Mouse (Mus musculus) liver, embryonic 11.5 days (tissue): ENCODE data around the gene Hist1h2bf. TPM values are rescaled to one million over a fixed set of nuclear protein-coding genes. Genes with fewer than 3 reads are reported as not detected.
A peak's percentile ranks its signal among the peaks of the same experiment; 100 is the strongest.

ENCODE experiments used
- ATAC-seq: fragments of 200-750 bp; cut with Nextera tagmentation; replicated peaks from 2 replicates; pipeline ENCODE4 v1.8.0; 2017; ENCODE audit warnings: moderate number of reproducible peaks, mild to moderate bottlenecking, moderate TSS enrichment, moderate library complexity; ENCODE audit not compliant: low FRiP score
- DNase-seq: peaks from one replicate; pipeline ENCODE4 v3.0.0-alpha.2; 2017; ENCODE audit warnings: low spot score
- H3K27ac ChIP-seq: fragments of 300-500 bp; sonication (generic); 2 replicates; pipeline ENCODE4 v1.5.1; 2014; ENCODE audit warnings: mild to moderate bottlenecking, low read depth, low read length, control low read depth
- H3K27me3 ChIP-seq: fragments of 300-500 bp; sonication (generic); replicated peaks from 2 replicates; pipeline ENCODE4 v1.6.1; 2014; ENCODE audit warnings: low read length, mixed read lengths; ENCODE audit not compliant: control insufficient read depth, insufficient read depth
- H3K36me3 ChIP-seq: fragments of 300-500 bp; sonication (generic); 2 replicates; pipeline ENCODE4 v1.6.1; 2014; ENCODE audit warnings: mild to moderate bottlenecking, low read length, moderate library complexity, mixed read lengths; ENCODE audit not compliant: control insufficient read depth, insufficient read depth
- H3K4me1 ChIP-seq: fragments of 300-500 bp; sonication (generic); replicated peaks from 2 replicates; pipeline ENCODE4 v1.6.1; 2014; ENCODE audit warnings: low read length, mixed read lengths; ENCODE audit not compliant: control insufficient read depth, insufficient read depth
- H3K4me2 ChIP-seq: fragments of 300-500 bp; sonication (generic); 2 replicates; pipeline ENCODE4 v1.6.1; 2014; ENCODE audit warnings: mild to moderate bottlenecking, control low read depth, moderate library complexity
- H3K4me3 ChIP-seq: fragments of 300-500 bp; sonication (generic); 2 replicates; pipeline ENCODE4 v1.5.1; 2014; ENCODE audit warnings: low read depth, low read length, control low read depth
- H3K9ac ChIP-seq: fragments of 300-500 bp; sonication (generic); 2 replicates; pipeline ENCODE4 v1.6.1; 2014; ENCODE audit warnings: low read depth, low read length, control low read depth
- H3K9me3 ChIP-seq: fragments of 300-500 bp; sonication (generic); 2 replicates; pipeline ENCODE4 v1.6.1; 2016; ENCODE audit warnings: low read length, inconsistent platforms, mixed read lengths; ENCODE audit not compliant: control insufficient read depth
- WGBS: fragments of 180-500 bp; shearing (Covaris S2); extraction: QIAGEN DNeasy Blood & Tissue Kit; methylation state at CpG from one replicate; pipeline ENCODE4 v1.1.7; 2014; 5-methylcytosine and 5-hydroxymethylcytosine counted together
- polyA plus RNA-seq: library from polyadenylated mRNA; unstranded; fragments of >200 nt; fragmentation: Nextera tagmentation; extraction: Ambion mirVana; gene quantifications from 2 replicates; pipeline ENCODE4 v1.2.1, GENCODE M21; 2014

Gene Hist1h2bf
- polyA plus RNA-seq, 1 experiment from 2014 or later = 1.8 TPM

GRCm38 (mm10) chr13:23610393-23610792 is 36.4 kb upstream of the Hist1h2bf start:
- H3K9ac ChIP-seq = no peak overlapping the region
- no peak overlapping the region for H3K4me2 ChIP-seq
- ATAC-seq (no peak), DNase-seq (no peak)
- no peaks in the 10 kb centered on the region for H3K9me3 ChIP-seq
- no peak overlapping the region for H3K4me3 ChIP-seq
- WGBS = 61% methylated on average over 2 of the region's 2 CpGs
- H3K27me3 ChIP-seq = no peaks in the 10 kb centered on the region
- peaks cover 8% of the 10 kb centered on the region; the same call in 1 of the 2 replicates for H3K4me1 ChIP-seq
- 0 out of 2 replicates have a peak, but pooled peaks cover 3% of the 10 kb centered on the region for H3K36me3 ChIP-seq
- H3K27ac ChIP-seq = no peak overlapping the region

DNA sequence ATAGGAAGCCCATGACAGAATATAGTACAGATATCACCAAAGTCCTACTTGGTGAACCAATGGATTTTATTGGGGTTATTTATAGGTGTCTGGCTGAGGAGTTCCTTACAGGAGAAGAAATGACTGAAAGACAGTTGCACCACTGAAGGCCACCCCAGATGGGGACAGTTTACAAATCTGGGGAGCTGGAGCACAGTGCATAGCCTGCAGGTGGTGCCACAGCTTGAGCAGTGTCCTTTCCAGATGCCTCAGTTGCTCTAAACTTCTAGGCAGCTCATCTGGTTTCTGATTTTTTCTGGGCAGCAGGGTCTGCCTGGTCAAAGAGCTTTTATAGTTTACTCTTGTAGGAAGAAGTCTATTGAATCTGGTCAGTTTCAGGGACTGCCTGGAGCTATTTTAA is 35.8 kb upstream of the Hist1h2bf start:
- H3K4me2 ChIP-seq = no peak overlapping the region
- H3K27ac ChIP-seq = 0 out of 2 replicates have a peak overlapping the region, but pooled peaks have one; percentile 41
- H3K36me3 ChIP-seq = 0 out of 2 replicates have a peak, but pooled peaks cover 3% of the 10 kb centered on the region
- DNase-seq (no peak), ATAC-seq (no peak)
- H3K4me1 ChIP-seq = peaks cover 8% of the 10 kb centered on the region; the same call in 1 of the 2 replicates
- no peaks in the 10 kb centered on the region for H3K27me3 ChIP-seq
- no peaks in the 10 kb centered on the region for H3K9me3 ChIP-seq
- no peak overlapping the region for H3K4me3 ChIP-seq
- no peak overlapping the region for H3K9ac ChIP-seq

DNA sequence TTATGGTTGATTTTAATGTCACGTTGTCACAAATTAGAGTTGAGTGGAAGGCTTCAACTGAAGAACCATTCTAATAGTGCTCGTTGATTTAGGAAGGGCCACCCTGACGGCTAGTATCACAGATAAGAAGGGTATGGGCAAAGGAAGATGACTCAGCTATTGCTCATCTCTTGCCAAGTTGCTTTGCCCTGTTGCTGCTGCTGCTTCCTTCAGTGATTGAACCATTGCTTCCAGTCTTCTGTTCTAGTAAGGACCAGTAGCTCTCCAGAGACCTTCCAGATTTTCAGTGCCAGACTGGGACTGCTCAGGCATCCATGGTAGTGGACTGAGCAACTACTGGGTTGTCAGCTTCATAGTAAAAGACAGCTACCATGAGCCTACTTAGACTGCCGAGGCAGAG is 35.2 kb upstream of the Hist1h2bf start:
- peak; percentile 73 for ATAC-seq
- Histone ChIP-seq H3K4me2 (no peak overlapping the region), H3K36me3 (0 out of 2 replicates have a peak, but pooled peaks cover 3% of the 10 kb centered on the region), H3K27ac (no peak overlapping the region), H3K9ac (no peak overlapping the region), H3K4me3 (no peak overlapping the region), H3K27me3 (no peaks in the 10 kb centered on the region), H3K9me3 (no peaks in the 10 kb centered on the region), H3K4me1 (peaks cover 8% of the 10 kb centered on the region; the same call in 1 of the 2 replicates)
- no peak for DNase-seq
- WGBS = 49% methylated on average over 4 of the region's 4 CpGs

DNA sequence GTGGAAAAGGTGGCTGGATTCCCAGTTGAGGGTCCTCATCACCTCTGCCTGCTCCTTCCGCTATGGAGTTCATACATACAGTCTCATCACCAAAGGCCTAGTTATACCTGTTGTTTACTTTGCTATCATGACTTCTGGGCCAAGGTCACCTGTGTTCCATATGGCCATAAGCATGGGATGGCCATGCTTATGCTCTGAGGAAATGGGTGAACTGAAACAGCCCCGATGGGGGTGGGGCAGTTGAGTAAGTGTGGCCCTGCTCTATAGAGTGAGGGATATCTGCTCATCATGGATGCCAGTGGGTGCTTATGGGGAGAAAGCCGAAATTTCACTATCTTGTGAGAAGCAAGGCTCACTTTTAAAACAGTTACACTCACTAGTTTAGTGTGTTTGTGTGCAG is 31.1 kb upstream of the Hist1h2bf start:
- no peak overlapping the region for H3K9ac ChIP-seq
- no peak for DNase-seq
- H3K27ac ChIP-seq = no peak overlapping the region
- H3K27me3 ChIP-seq = no peaks in the 10 kb centered on the region
- H3K4me3 ChIP-seq = no peak overlapping the region
- H3K4me2 ChIP-seq = no peak overlapping the region
- no peak for ATAC-seq
- WGBS = 83% methylated on average over 3 of the region's 3 CpGs
- H3K36me3 ChIP-seq = no peaks in the 10 kb centered on the region
- peaks cover 7% of the 10 kb centered on the region; the same call in 1 of the 2 replicates for H3K4me1 ChIP-seq
- no peaks in the 10 kb centered on the region for H3K9me3 ChIP-seq

DNA sequence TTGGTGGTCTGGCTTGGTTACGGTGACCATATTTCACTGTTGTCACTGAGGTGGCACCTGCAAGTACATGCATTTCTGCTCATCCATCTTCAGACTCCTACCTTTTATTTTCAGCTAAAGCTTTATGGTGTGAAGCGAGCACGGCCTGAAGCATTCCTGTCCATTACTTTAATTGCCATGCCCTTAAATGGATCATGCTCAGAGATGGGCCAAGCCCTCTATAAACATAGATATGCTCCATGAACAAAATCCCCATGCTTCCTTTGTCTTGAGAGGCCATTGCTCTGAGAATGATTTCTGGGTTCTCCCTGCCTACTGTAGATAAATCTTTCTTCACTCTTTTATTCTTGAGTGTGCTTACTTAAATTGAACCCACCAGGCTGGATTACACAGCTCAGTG is 30.5 kb upstream of the Hist1h2bf start:
- 86% methylated on average over 3 of the region's 3 CpGs for WGBS
- H3K4me2 ChIP-seq = no peak overlapping the region
- no peak for DNase-seq
- no peaks in the 10 kb centered on the region for H3K27me3 ChIP-seq
- ATAC-seq = no peak
- no peaks in the 10 kb centered on the region for H3K9me3 ChIP-seq
- H3K4me1 ChIP-seq = peaks cover 2% of the 10 kb centered on the region; the same call in 1 of the 2 replicates
- H3K36me3 ChIP-seq = no peaks in the 10 kb centered on the region
- H3K4me3 ChIP-seq = no peak overlapping the region
- no peak overlapping the region for H3K27ac ChIP-seq
- H3K9ac ChIP-seq = no peak overlapping the region

DNA sequence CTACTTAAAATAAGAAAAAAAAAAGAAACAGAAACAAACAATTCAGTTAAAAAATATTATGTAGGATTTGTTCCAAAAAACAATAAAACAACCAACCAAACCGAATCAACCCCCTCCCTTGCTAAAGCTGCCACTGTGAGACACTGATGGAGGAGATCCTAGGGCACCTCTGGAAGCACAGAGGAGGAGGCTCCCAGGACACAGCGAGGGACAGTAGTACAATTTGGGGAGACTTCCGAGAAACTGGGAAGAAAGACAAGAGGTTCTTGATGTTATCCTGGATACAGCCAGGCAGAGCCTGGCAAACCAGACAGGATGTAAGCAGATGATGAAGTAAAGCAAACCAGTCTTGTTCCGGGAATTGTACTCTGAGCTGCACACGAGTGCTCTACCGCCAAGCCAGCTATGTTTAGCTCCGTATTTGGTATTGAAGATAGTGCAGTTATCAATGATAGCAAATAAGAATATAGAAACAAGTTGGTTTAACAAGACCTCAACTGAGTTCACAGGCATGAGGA is 29.2 kb upstream of the Hist1h2bf start:
- Histone ChIP-seq H3K4me2 (no peak overlapping the region), H3K27me3 (no peaks in the 10 kb centered on the region), H3K36me3 (no peaks in the 10 kb centered on the region), H3K4me1 (no peaks in the 10 kb centered on the region), H3K9me3 (no peaks in the 10 kb centered on the region), H3K4me3 (no peak overlapping the region), H3K27ac (no peak overlapping the region), H3K9ac (no peak overlapping the region)
- DNase-seq (no peak), ATAC-seq (no peak)
- WGBS = 69% methylated on average over 7 of the region's 7 CpGs

- no peaks in the 10 kb centered on the region for H3K27me3 ChIP-seq
- H3K9me3 ChIP-seq = no peaks in the 10 kb centered on the region
- no peak overlapping the region for H3K9ac ChIP-seq
- no peaks in the 10 kb centered on the region for H3K36me3 ChIP-seq
- 0 out of 2 replicates have a peak overlapping the region, but pooled peaks have one; percentile 4 for H3K4me2 ChIP-seq
- ATAC-seq (no peak; the same call in 1 of the 2 replicates), DNase-seq (peak; percentile 64)
- H3K4me3 ChIP-seq = no peak overlapping the region
- WGBS = 8% methylated on average over 9 of the region's 9 CpGs
- H3K27ac ChIP-seq = no peak overlapping the region
- H3K4me1 ChIP-seq = peaks cover 27% of the 10 kb centered on the region
These were observed 24.0 kb upstream of the Hist1h2bf start for GRCm38 (mm10) chr13:23597957-23598356.

- peak overlapping the region; percentile 44 for H3K9ac ChIP-seq
- 62% methylated on average over 7 of the region's 7 CpGs for WGBS
- peak overlapping the region; percentile 36 for H3K4me2 ChIP-seq
- no peaks in the 10 kb centered on the region for H3K36me3 ChIP-seq
- no peaks in the 10 kb centered on the region for H3K9me3 ChIP-seq
- peak overlapping the region; percentile 75 for H3K27ac ChIP-seq
- H3K4me1 ChIP-seq = peaks cover 32% of the 10 kb centered on the region
- DNase-seq = no peak
- H3K27me3 ChIP-seq = no peaks in the 10 kb centered on the region
- peak; percentile 96 for ATAC-seq
- H3K4me3 ChIP-seq = no peak overlapping the region
These were observed 21.8 kb upstream of the Hist1h2bf start for GRCm38 (mm10) chr13:23595622-23596372.
